Comparison of ENCODE assay signal across 22 mouse cellular contexts in genomic region chr11:112345133-112345532, GRCm38 (mm10).
DNase-seq lines count a peak whose midpoint lies in the region; TF ChIP-seq lines count a peak whose summit lies in the region.
"Had no signal": no experiment of that assay in that cellular context is flagged by ENCODE, and none has a peak within 500 bp of the region (broad histone marks: within the 10 kb centered on the region; RNA-seq: fewer than 3 reads in every experiment).

No protein-coding gene starts in this region.

- H3K4me2 ChIP-seq in myocyte (ENCODE audit: low read depth): no peak overlapping the region
- H3K4me2 ChIP-seq: embryonic facial prominence, embryonic 13.5 days; embryonic facial prominence, embryonic 15.5 days; forebrain, embryonic 12.5 days had no signal

- no peak for TF ChIP-seq POLR2A in myocyte (IDR thresholded peaks at IDR 0.05; ENCODE audit: insufficient read length, low read depth)

- no peaks in the 10 kb centered on the region for H3K79me2 ChIP-seq in myocyte (ENCODE audit: control insufficient read depth, insufficient read depth)

- H3K36me3 ChIP-seq in myocyte (ENCODE audit: control insufficient read depth, insufficient read depth): no peaks in the 10 kb centered on the region
- H3K36me3 ChIP-seq: embryonic facial prominence, embryonic 13.5 days; embryonic facial prominence, embryonic 15.5 days; forebrain, embryonic 10.5 days; forebrain, embryonic 12.5 days had no signal

- peak; percentile 21 for DNase-seq in embryo, embryonic 10 days (ENCODE audit: low spot score)
- no peak for DNase-seq in embryo, embryonic 11 days
- peak; percentile 8 for DNase-seq in thymus, postnatal 0 days (ENCODE audit: low spot score)
- DNase-seq in thymus, postnatal 10 days (ENCODE audit: low spot score in 2 of 2): no peak
- DNase-seq in ZHBTc4 (ENCODE audit: low read depth, low spot score): peak; percentile 1
- no peak for DNase-seq in gastrocnemius, postnatal 25 days
- DNase-seq in adrenal gland, adult 8-10 months: no peak
- DNase-seq: adrenal gland, postnatal 14 days; B cell, adult 2 months; cerebellum, adult 11 months; cerebellum, adult 18-20 months; cerebellum, adult 8-10 months; cerebellum, adult 9-11 months; cerebellum, postnatal 14 days; cerebellum, postnatal 36 days had no signal

- H3K4me3 ChIP-seq in myocyte: no peak overlapping the region
- H3K4me3 ChIP-seq: embryonic facial prominence, embryonic 13.5 days; embryonic facial prominence, embryonic 15.5 days; erythroblast, embryonic 14.5 days; forebrain, embryonic 10.5 days; forebrain, embryonic 12.5 days had no signal

- H3K27me3 ChIP-seq in myocyte (ENCODE audit: control insufficient read depth, insufficient read depth, insufficient read length): no peaks in the 10 kb centered on the region
- H3K27me3 ChIP-seq: embryonic facial prominence, embryonic 13.5 days; embryonic facial prominence, embryonic 15.5 days; forebrain, embryonic 12.5 days; Patski had no signal

- H3ac ChIP-seq in myocyte (ENCODE audit: control insufficient read depth, insufficient read length): no peak overlapping the region

TF ChIP-seq in myocyte, 11 proteins besides CTCF, POLR2A, EP300 and RAD21:
- no peak for TF ChIP-seq MAX (IDR thresholded peaks at IDR 0.05; ENCODE audit: low read depth)
- TF ChIP-seq USF1 (IDR thresholded peaks at IDR 0.05; ENCODE audit: low read depth): peak; percentile 79

Comparison
In these comparisons a context has a peak if more than half of its experiments do, and no peak if none do; other contexts are left out.
1. DNase-seq: peak in embryo, embryonic 10 days (single experiment), thymus, postnatal 0 days (single experiment) and ZHBTc4 (single experiment); none in embryo, embryonic 11 days (single experiment), thymus, postnatal 10 days (0 of 2), gastrocnemius, postnatal 25 days (single experiment) and adrenal gland, adult 8-10 months (single experiment).